Mouse (Mus musculus) fat pad, adult 2 months (tissue): ENCODE data around the gene Gm11554.
"Not testable (repeated sequence)": the region's sequence is repeated elsewhere in the genome, so short reads cannot be mapped to it uniquely, and the experiment has no call there.

Experiments used
- DNase-seq: peaks from one replicate; pipeline ENCODE4 v3.0.0-alpha.2; 2011; ENCODE audit warnings: low read depth, low spot score; ENCODE audit errors: extremely low read depth

Gene Gm11554

DNA sequence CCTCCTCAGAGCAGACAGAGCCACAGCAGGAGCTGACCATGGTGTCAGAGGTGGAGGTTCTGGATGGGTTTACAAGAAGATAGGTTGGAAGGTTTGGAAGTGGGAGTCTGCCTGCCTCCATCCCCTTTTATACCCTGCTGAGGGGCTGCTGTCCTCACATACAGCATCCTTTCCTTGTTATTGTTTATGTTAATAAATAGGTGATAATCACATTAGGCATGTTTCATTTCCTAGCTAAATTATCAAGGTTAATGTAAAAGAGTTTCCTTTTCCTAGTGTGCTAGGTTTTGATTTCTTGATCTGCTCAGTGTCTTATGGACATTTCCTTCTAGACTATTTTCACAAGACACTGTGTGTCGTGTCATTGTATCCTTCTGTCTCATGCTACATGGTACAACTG is at the start of gene Gm11554:
Gene Gm11554, minus strand, starts transcription at position 101 of the 400 bp plus-strand sequence.
- DNase-seq = not testable (repeated sequence)

DNA sequence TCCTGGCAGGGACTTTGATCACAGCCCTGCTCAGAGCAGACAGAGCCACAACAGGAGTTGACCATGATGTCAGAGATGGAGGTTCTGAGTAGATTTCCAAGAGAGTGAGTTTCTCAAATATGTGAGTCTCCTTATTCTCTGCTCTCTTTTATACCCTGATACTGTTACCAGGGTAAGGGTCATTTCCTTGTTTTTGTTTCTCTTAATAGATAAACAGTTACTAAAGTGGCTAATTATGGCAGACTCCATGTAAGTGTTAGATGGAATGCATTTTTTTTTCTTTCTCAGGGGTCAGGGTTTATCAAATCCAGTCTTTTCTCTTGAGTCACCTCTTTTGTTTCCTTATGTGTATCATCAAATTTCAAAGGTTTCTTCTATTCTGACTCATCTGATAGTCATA is 47.3 kb upstream of the Gm11554 start, which contains the start of gene Krtap4-16:
Gene Krtap4-16, minus strand, starts transcription at position 101 of the 400 bp plus-strand sequence.
- no peak for DNase-seq

DNA sequence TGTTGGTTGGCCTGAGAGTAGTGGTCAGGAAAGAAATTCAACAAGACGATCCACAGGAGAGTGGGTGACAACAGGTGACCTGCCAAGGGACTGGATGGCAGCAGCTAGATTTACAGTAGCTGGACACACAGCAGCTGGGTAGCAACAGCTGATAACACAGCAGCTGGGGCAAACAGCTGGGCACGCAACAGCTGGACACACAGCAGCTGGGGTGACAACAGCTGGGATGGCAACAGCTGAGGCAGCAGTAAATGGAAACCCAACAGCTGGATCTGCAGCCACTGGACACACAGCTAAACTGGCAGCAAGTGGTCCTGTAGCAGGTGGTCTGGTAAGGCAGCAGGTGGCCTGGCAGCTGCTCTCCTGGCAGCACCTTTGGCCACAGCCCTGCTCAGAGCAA is 42.5 kb upstream of the Gm11554 start:
- no peak for DNase-seq

DNA sequence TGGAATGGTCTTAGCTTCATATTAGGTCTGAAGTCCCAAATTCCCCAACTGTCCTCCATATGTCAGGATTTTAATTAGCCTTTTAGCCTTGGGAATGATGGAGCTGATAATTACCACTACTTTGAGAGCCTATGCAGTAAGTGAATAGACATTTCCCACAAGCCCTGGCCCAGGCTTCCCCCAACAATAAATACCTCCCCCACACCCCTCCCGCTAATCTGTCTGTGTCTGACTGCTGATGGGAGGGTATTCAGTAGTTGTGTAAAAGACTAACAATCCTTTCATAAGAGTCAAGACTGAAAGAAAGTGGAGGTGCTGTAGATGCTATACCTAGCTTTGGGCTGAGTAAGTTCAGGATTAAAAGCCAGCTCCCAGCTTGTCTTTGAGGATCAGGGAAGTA is 37.9 kb upstream of the Gm11554 start:
- no peak for DNase-seq

- no peak for DNase-seq
Observed at GRCm38 (mm10) chr11:99837966-99838365, 33.7 kb upstream of the Gm11554 start, which contains the start of gene 2300003K06Rik. TSS of gene 2300003K06Rik (minus strand) at chr11:99838066.

- not testable (repeated sequence) for DNase-seq
Observed at GRCm38 (mm10) chr11:99815566-99815965, 11.3 kb upstream of the Gm11554 start, which contains the start of gene Gm11564. TSS of gene Gm11564 (minus strand) at chr11:99815666.

- DNase-seq = not testable (repeated sequence)
Observed at GRCm38 (mm10) chr11:99809792-99810191, 5.5 kb upstream of the Gm11554 start, which contains the start of gene Krtap4-13. TSS of gene Krtap4-13 (minus strand) at chr11:99809892.

DNA sequence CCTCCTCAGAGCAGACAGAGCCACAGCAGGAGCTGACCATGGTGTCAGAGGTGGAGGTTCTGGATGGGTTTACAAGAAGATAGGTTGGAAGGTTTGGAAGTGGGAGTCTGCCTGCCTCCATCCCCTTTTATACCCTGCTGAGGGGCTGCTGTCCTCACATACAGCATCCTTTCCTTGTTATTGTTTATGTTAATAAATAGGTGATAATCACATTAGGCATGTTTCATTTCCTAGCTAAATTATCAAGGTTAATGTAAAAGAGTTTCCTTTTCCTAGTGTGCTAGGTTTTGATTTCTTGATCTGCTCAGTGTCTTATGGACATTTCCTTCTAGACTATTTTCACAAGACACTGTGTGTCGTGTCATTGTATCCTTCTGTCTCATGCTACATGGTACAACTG is 5.4 kb downstream of the Gm11554 start, which contains the start of gene Gm11569:
Gene Gm11569, minus strand, starts transcription at position 101 of the 400 bp plus-strand sequence.
- not testable (repeated sequence) for DNase-seq

- no peak for DNase-seq
Observed at GRCm38 (mm10) chr11:99793367-99793766, 10.9 kb downstream of the Gm11554 start, which contains the start of gene Gm11596. TSS of gene Gm11596 (minus strand) at chr11:99793467.

DNA sequence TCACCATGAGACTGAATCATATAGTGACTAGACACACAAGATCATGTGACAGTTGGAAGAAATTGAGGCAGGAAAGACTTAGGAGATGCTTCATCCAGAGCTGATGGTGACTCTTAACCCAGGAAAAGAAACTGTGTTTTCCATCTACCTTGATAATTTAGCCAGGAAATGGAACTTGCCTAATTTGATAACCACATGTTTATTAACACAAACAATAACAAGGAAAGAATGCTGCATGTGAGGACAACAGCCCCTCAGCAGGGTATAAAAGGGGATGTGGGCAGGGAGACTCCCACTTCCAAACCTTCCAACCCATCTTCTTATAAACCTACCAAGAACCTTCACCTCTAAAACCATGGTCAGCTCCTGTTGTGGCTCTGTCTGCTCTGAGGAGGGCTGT is 19.3 kb downstream of the Gm11554 start, which contains the start of gene Krtap4-9:
Gene Krtap4-9, plus strand, starts transcription at position 301 of the 400 bp plus-strand sequence.
- not testable (repeated sequence) for DNase-seq

DNA sequence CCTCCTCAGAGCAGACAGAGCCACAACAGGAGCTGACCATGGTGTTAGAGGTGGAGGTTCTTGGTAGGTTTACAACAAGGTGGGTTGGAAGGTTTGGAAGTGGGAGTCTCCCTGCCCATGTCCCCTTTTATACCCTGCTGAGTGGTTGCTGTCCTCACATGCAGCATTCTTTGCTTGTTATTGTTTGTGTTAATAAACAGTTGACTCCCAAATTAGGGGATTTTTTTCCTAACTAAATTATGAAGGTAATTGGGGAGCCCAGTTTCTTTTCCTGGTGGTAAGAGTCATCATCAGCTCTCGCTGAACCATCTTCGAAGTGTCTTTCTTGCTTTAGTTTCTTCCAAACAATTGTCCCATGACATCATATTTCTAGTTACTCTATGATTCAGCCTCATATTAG is 23.6 kb downstream of the Gm11554 start, which contains the start of gene Krtap4-8:
Gene Krtap4-8, minus strand, starts transcription at position 101 of the 400 bp plus-strand sequence.
- no peak for DNase-seq

DNA sequence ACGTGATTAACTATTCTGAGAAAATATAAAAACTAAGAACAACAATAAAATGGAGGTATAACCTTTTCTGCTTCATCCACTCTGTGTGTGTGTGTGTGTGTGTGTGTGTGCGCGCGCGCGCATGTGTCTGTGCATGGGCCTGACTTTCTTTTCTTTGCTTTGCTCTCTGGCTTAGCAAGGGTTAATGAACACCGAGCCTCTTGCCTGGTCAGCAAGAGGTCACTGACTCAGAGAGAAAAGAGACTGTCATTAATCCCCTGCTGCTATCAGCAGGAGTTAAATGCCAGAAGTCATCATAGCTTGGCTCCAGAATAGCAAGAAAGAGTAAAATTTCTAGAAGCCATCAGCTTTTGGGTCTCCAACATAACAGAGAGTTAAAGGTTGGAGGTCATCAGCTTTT is 25.8 kb downstream of the Gm11554 start:
- no peak for DNase-seq

DNA sequence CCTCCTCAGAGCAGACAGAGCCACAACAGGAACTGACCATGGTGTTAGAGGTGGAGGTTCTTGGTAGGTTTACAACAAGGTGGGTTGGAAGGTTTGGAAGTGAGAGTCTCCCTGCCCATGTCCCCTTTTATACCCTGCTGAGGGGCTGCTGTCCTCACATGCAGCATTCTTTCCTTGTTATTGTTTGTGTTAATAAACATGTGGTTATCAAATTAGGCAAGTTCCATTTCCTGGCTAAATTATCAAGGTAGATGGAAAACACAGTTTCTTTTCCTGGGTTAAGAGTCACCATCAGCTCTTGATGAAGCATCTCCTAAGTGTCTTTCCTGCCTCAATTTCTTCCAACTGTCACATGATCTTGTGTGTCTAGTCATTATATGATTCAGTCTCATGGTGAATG is 31.4 kb downstream of the Gm11554 start, which contains the start of gene Gm11595:
Gene Gm11595, minus strand, starts transcription at position 101 of the 400 bp plus-strand sequence.
- not testable (repeated sequence) for DNase-seq

DNA sequence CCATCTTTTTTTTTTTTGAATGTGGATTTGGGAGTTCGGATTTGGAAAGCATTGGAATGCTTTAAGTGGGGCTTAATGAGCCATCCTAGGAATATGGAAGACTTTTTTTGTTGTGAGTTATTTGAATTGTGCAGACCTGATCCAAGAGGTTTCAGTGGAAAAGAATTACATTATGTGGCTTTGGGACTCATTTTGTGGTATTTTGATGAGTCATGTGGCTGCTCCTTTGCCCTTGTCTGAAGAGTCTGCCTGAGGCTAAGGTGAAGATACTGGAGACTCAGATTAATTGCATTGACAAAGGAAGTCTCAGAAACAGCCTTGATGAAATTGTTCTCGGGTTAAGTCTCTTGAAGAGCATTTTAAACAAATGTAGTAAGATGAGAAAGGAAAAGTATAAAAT is 35.8 kb downstream of the Gm11554 start:
- DNase-seq = no peak

- DNase-seq = no peak
Observed at GRCm38 (mm10) chr11:99758877-99759276, 45.4 kb downstream of the Gm11554 start.
